Mouse (Mus musculus) right cerebral cortex, postnatal 4 days (tissue): ENCODE measurements around the gene Hspb1.

Source experiments
- DNase-seq: peaks from one replicate; pipeline ENCODE4 v3.0.0-alpha.2; 2022

The Hspb1 gene

DNA sequence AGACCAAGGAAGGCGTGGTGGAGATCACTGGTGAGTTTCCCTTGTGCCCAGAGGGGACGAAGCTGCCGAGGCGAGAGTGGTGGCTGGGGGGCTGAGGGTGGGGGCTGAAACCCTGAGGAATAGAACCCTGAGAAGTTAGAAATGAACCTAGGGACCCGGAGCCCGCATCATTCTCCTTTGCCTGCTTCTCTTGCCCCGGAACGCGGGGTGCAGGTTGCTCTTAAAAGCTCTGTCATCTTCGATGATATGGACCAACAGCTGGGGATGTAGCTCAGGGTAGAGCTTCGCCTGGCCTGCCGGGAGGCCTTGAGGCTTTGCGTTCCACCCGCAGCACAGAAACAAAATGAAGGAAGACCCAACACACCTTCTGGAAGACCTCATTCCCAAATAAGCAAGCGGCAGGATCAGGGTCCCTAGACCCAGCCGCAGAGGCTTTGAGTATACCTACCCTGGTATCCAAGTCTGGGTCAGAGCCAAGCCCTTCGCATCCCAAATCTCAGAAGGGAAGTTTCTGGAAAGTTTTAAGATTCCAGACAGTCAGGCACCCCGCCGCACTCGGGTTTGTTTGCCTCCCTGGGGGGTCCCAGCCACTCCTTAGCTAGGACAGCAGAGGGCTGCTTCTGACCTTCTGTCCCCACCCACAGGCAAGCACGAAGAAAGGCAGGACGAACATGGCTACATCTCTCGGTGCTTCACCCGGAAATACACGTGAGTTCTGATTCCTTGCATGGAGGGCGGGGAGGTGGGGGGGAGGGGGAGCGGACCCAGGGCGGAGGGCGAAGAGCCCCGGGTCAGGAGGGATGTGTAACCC lies 891 bp downstream of the Hspb1 start:
- DNase-seq = no peak

DNA sequence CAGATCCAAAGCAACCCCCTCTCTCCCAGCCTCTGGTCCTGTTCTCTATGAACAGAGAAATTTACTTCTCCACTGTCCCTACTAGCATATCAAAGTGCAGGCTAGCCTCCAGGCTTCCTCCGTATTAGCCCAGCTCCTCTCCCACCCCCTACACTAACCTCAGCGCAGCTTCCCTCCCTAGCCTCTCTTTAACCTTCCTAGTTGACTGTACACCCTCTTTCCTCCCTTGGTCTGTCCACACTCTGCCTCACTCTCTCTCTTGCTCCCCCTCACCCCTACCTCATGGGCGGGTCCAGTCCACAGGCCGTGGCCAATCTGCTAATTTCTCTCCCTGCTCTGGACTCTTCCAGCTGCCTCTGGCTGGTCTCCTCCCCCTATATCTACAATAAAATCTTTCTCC lies 2.6 kb downstream of the Hspb1 start:
- no peak for DNase-seq

GRCm38 (mm10) chr5:135890920-135891319 lies 3.2 kb downstream of the Hspb1 start:
- no peak for DNase-seq

- DNase-seq = no peak
These were observed 5.1 kb downstream of the Hspb1 start for GRCm38 (mm10) chr5:135892589-135893351.

DNA sequence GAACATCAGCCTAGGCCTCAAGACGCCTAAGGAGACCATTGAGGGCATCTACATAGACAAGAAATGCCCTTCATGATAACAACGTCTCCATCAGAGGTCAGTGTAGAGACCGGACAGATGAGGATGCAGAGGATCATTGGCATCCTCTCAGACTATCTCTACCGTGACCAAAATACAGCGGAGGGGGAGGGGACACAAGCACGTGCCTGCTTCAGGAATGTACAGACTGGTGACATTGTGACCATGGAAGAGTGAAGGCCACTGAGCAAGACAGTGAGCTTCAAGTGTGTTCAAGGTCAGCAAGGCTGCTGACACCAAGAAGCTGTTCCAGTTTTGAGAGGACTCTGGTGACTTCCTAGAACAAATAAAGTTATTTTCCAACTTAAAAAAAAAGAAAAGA lies 7.2 kb downstream of the Hspb1 start:
- no peak for DNase-seq

DNA sequence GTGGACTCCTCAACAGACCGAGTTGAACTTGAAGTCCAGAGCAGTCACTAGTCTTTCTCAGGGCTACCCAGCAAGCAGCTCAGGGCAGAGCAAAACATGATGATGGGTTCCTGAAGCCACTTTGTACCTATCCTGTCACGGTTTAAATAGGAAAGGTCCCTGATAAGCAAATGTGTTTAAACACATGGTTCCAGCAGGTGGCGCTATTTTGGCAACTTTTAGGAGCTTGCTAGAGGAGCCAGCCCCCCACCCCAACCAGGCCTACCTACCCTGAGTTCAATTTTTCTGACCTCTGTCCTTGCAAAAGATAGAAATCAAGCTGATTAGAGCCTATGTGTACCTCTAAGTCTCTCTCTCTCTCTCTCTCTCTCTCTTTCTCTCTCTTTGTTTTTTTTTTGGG lies 10.3 kb downstream of the Hspb1 start:
- DNase-seq = peak; percentile 55

DNA sequence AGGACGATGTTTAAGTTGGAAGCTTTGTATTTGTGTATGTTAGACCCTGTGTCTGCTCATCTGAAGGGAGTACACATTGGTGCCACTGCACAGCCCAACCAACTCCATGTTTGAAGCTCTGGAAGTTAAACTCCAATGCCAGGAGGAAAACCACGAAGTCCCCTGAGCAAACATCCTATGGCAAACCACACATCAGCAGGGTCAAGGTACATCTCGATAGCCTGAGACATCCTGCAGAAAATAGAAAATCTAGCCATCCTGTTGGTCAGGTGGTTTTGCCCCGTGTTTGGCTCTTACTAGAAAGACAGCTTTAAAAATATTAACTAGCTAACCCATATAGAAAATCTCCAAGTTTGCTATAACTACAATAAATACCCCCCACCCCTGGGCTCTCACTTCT lies 11.3 kb downstream of the Hspb1 start:
- no peak for DNase-seq

DNA sequence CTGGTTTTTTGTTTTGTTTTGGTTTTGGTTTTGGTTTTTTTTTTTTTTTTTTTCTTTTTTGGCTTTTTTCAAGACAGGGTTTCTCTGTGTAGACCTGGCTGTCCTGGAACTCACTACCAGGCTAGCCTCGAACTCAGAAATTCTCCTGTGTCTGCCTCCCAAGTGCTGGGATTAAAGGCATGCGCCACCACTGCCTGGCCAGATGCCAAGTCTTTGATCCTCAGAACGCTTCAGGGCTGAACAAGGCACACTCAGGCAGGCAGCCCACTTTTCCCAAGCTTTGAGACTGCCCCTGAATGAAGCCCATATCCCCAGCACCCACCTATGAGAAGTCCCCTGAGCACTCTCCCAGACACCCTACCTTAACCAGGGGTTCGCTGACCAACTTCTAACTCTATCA lies 12.1 kb downstream of the Hspb1 start:
- DNase-seq = no peak

GRCm38 (mm10) chr5:135900701-135901100 lies 13.0 kb downstream of the Hspb1 start:
- DNase-seq = no peak

- DNase-seq = no peak
These were observed 13.8 kb downstream of the Hspb1 start for GRCm38 (mm10) chr5:135901354-135902095.

- no peak for DNase-seq
These were observed 15.3 kb downstream of the Hspb1 start for GRCm38 (mm10) chr5:135903058-135903457.

DNA sequence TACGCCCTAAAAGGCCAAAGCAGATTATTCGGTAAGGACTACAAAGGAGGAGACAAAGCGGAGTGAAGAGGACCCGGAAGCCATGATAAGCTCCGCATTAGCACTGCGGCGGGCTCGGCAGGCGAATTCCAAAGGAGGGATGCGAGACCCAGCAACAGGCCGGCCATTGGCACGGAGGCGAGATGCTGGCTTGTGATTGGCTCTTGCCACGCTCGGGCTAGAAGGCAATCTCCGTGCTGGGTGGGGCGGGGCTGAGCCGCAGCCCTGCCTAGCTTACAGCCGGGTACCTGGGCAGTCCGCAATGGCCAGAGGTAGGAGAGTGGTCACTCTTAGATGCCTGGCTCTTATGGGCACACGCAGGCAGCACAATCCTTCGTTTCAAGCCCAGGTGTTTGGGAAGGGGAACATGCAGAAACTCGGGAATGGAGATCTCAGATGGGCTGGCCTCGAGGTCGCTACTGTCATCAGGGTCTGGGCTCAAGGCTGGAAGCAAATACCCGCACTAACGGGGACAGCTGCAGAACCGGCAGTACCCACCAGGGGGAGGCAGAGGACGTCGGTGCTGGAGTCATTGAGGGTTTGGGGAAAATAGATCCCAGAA lies 15.9 kb downstream of the Hspb1 start:
- peak; percentile 91 for DNase-seq

- no peak for DNase-seq
These were observed 16.5 kb downstream of the Hspb1 start for GRCm38 (mm10) chr5:135904259-135904658.

- no peak for DNase-seq
These were observed 17.9 kb downstream of the Hspb1 start for GRCm38 (mm10) chr5:135905320-135906225.

DNA sequence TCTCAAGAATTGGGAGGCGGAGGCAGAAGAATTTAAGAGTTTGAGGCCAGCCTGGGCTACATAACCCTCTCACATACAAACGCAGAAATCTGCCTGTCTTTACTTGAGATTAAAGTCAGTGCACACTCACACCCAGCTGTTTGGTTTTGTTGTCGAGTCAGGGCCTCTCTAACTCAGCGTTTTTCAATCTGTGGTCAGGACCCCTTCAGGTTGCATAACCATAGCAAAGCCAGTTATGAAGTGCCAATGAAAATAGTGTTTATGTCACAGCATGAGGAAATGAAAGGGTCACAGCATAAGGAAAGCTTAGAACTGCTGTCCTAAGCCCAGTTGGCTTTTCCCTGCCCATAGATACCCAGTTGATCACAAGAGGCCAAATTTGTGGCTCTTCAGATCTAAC lies 19.1 kb downstream of the Hspb1 start:
- no peak for DNase-seq

DNA sequence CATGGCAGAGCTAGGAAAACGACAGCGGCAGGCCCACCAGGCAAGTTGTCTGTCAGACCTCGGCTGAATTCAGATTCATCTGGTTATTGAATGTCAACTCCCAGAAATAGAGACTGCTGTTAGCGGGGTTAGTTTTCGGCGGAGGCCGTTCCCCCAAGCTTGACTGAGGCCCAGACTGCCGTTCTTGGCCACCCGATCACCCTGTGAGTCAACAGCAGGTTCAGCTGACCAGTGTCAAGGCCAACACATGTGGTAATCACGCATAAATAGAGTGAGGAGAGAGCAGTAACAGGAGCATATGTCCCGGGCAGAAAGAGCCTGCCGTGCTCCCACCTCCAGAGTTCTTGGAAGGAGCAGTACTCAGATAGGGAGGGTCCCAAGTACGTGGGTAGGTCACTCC lies 19.5 kb downstream of the Hspb1 start:
- no peak for DNase-seq

DNA sequence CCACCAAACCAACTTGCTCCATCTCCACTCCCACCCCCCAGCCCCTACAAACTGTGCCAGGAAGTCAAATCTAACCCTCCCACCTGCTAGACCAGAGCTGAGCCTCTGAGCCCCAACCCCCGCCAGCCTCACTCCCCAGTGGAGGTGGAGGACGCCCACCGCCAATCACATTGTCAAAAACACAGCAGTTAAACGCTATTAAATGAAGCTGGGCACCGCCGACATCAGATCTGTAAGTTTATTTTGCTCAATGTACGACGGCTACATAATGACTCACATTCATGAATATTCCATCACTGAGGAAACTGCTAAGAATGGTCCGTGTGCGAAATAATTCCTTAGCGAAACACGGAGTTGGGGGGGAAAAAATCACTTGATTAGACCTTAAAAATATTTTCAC lies 20.5 kb downstream of the Hspb1 start:
- no peak for DNase-seq

DNA sequence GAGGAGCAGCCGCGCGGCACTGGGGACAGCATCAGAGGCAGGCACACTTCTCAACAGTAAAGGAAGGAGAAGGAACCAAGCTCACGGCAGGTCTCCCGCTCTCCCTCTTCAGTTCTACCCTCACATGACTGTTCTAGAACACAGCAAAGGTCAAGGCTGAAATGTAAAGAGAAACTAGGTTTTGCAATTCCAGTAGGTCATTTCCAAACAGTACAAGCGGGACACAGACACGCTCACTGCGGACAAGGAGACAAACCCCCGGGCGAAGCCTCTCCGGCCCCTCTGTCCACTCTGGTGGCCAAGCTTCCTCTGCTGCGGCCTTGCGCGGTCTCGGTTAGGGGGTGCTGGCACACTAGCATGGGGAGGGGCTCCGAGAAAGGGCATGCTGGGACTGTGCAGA lies 21.3 kb downstream of the Hspb1 start:
- DNase-seq = no peak

DNA sequence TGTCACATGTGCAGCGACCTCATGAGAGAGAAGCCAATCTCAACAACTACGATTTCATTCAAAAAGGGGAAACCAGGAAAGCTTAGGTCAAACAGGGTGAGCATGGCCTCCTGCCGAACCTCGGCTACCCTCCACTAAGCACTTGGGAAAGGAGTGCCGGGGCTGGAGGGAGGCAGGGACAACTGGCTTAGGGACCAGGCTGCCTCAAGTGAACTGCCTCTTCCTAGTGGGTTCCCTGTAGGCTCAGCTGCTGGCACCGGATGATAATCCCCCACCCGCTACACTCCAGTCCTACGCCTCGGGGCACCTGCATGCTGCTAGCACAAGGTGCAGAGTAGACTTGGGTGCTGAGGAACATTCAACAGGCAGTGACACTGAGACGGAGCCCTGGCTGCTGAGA lies 21.9 kb downstream of the Hspb1 start:
- no peak for DNase-seq

GRCm38 (mm10) chr5:135910813-135911212 lies 23.1 kb downstream of the Hspb1 start:
- no peak for DNase-seq

DNA sequence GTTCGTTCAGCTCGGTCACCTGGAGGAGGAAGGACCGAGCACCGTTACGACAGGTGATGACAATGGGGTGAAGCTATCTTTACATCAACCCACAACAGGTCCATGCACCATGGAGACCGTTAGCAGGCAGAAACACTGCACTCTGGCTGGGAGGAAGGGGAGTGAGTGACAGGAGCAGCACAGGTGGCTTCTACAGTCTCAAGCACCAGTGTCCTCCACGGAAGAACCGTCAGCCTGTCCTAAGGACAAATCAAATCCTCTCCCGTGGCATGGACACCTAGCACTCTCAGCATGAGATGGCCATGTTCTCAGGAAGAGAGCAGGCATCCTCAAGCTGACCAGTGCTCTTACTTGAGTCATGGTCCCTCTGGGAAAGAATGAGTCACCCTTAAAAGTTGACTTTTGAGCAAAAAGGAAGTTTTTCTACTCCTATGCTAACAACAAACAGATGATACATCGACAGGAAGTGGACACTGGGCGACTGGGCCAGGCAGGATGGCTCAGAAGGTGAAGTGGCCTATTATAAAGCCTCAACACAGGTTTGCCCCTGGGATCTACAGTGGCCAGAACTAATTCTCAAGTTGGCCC lies 24.0 kb downstream of the Hspb1 start:
- DNase-seq = no peak

GRCm38 (mm10) chr5:135913201-135913600 lies 25.5 kb downstream of the Hspb1 start:
- no peak for DNase-seq
